Mouse (Mus musculus): Measurements from ENCODE around the gene Ercc6l.
"Not testable (repeated sequence)": the region's sequence is repeated elsewhere in the genome, so short reads cannot be mapped to it uniquely, and the experiment has no call there.

The Ercc6l gene

GRCm38 (mm10) chrX:102156618-102157422 lies at the start of gene Ercc6l:
Ercc6l (minus strand) TSS chrX:102157091.
- peak; percentile 87 for DNase-seq

GRCm38 (mm10) chrX:102190840-102191239 lies 33.9 kb upstream of the Ercc6l start:
- no peak for DNase-seq

DNA sequence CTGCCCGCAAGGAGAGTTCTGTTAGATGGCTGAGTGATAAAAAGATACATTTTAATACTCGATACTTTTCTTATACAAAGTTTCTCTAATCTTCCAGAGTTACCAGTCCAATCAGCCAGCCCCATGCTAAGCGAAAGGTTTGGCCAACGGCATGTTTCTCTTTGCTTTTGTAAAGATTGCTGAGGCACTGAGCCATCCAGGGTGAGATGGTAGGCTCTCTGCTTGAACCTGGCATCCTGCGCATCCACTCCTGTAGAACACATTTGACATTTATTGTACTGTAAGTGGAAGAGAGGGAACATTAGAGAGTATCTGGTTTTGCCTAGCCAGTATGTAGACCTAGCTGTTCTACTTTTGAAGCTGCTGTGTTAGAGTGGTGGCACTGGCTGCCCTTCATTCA lies 32.7 kb upstream of the Ercc6l start:
- DNase-seq = no peak

- peak; percentile 78 for DNase-seq
Observed at GRCm38 (mm10) chrX:102188712-102189497, 32.0 kb upstream of the Ercc6l start, which contains the start of gene Rps4x. Rps4x (minus strand) TSS chrX:102189394.

- DNase-seq = no peak
Observed at GRCm38 (mm10) chrX:102187023-102187699, 30.3 kb upstream of the Ercc6l start.

- no peak for DNase-seq
Observed at GRCm38 (mm10) chrX:102182575-102182974, 25.7 kb upstream of the Ercc6l start.

DNA sequence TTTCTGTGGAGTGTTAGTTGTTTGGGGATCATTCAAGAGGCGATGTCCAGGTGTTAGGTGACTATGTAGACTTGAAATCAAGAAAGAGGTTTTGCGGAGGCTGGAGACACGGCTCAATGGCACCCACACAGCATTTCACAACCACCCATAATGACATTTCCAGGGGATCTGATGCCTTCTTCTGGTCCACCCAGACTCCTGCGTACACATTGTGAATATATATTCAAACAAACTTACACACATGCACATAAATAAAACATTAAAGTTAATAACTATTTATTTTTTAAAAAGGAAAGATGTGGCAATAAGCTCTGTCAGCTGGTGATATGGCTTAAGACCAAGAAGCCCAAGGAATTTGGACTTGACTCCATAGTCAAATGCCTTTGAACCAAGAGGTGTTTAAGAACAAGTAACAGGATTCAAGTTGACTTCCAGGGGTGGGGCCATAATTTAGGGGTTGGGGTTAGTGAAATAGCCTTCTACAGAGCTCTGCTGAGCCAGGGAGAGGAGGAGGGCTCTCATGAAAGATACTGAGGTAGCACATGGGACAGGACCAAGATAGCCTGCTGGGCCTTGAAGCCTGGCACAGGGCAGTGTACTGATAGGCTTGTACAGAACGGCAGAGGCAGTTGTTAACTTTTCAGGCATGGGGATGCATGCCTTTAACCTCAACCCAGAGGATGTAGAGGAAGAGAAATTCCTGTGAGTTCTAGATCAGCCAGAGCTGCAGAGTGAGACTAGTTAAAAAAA lies 18.8 kb upstream of the Ercc6l start:
- no peak for DNase-seq

DNA sequence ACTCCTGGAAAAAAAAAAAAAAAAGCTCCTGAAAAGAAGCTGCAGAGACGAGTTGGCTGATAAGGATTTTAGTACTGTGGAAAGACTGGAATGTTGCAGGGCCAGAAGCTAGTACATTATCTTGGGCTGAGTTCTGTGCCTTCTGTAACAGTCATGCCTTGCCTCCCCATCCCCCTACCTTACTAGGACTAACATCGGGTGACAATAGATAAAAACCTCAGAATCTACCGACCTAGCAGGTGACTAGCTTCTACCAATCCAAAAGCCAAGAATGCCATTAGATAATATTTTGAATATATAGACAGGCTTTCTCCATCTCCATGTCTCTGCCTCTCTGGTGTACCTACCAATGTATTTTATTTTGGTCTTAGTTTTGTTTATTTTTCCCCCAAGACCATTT lies 14.0 kb upstream of the Ercc6l start:
- no peak for DNase-seq

- no peak for DNase-seq
Observed at GRCm38 (mm10) chrX:102170135-102170534, 13.2 kb upstream of the Ercc6l start.

- DNase-seq = no peak
Observed at GRCm38 (mm10) chrX:102169724-102170123, 12.8 kb upstream of the Ercc6l start.

- no peak for DNase-seq
Observed at GRCm38 (mm10) chrX:102166986-102167385, 10.1 kb upstream of the Ercc6l start.

- no peak for DNase-seq
Observed at GRCm38 (mm10) chrX:102166521-102166920, 9.6 kb upstream of the Ercc6l start.

DNA sequence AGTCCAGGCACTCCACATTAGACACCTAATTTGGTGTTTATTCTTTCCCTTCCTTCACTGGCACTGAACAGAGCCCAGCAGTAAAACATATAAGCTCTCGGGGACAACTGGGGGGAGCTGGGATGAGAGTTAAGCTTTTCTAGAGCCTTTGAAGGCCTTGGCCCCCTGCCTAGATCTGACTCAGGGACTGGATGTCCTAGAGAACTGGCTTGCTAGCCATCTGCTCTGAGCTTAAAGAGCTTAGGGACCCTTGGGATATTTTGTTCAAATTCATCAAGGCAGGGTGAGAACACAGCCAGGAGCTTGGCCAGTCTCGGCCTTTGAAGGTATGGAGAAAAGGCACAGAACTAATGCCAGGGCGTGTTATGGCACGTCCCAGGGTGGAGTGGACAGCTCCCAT lies 6.6 kb upstream of the Ercc6l start:
- no peak for DNase-seq

DNA sequence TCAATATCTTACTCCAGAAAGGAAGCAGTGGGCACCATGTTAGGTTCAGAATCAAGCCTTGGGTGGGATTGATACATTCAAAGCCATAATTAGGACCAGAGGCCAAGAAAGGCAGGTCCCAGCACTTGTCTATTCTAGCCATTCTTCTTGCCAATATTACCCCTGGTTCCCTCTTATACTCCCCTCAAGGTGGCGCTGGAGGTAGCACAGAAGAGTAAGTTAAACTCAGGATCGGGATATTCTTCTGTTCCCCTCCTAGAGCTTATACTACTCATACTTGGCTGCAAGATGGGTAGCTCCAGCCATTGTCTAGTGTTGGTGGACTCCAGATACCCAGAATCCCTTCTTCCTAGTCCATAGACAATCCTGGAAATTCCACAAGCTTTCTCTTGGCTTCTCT lies 6.2 kb upstream of the Ercc6l start:
- DNase-seq = no peak

DNA sequence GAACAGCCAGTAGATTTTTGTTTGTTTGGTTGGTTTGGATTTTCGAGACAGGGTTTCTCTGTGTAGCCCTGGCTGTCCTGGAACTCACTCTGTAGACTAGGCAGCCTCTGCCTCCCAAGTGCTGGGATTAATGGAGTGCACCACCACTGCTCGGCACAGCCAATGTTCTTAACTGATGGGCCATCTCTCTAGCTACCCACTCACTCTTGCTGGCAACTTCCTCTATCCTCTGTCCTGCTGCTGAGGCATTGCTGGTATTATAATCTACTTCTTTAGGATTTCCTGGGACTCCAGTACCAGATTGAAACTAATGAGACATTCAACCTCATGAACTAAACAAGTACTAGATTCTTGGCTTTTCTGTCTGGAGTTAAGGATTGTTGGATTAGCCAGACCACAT lies 3.6 kb upstream of the Ercc6l start:
- DNase-seq = no peak

GRCm38 (mm10) chrX:102159778-102160177 lies 2.9 kb upstream of the Ercc6l start:
- no peak for DNase-seq

- no peak for DNase-seq
Observed at GRCm38 (mm10) chrX:102157423-102157791, 516 bp upstream of the Ercc6l start.

- DNase-seq = no peak
Observed at GRCm38 (mm10) chrX:102141157-102141556, 15.7 kb downstream of the Ercc6l start.

DNA sequence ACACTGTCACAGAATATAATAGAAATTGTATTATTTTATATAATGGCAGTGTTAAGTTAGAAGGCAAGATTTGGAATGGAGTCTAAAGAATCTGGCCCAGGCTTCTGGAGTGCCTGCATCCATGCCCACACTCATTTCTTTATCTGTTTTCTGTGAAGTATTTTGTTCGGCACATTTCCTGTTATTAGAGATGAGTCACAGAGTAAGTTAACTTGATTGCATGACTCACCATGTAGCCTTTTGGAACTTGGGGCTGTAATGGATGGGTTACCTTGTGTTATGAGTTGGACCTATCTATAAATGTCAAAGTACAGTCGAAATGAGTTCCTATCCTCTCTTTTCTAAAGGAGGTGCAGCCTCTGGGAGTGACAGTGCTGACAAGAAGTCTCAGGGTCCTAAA lies 35.6 kb downstream of the Ercc6l start:
- no peak for DNase-seq

DNA sequence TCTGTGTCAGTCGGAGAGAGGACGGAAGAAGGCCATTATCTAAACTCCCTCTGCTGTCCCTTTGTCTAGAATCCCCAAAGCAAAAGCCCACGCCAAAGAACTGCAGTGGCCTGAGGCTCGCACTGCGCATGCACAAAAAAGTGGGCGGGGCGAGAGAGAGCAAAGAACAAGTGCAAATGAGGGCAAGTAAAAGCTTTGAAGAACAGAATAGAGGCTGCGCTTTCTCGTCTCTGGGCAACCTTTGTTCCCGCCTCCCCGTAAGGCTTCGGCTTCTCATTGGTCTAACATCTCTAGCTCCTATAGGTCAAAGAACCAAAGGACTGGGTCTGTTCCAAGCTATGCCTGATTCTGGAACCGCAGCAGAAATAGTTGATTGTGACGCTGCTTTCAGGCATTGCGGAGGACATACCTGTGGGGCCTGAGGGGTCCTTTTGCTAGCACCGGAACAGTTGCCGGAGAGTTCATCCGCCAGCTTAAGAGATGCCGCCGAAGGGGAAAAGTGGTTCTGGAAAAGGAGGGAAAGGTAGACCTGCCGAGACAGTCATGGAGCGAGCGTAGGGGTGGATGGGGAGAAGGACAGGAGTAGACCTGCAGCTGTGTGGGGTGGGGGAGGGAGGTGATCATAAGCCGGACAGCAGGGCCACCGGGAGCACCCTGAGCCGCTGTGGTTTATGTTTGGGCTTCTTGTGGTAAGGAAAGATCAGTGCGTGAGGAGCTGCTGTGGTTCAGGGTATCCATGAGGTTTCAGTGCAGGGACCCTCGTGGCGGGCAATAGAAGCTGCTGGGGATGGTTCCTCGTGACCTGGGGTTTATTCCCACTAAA lies 37.6 kb downstream of the Ercc6l start, which contains the start of gene Pin4:
TSS of gene Pin4 (plus strand) at position 406 of the 823 bp plus-strand sequence.
- peak; percentile 87 for DNase-seq

DNA sequence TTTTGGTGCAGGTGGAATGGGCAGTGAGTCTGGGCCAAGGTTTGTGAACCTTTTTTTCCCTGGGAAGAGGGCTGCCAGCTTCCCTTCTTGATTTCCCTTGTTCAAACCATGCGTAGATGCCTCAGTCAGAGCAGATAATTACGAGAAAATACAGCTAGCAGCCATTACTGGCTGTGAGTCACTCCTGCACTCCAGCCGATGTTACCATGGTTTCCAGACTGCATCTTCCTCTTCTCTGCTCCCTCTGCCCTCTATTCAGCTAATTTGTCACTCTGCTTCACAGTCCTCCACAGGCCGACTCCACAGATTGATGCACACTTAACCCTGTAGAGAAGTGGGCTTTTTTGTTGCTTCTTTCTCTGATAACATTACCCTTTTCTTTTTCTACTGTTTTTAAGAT lies 41.2 kb downstream of the Ercc6l start:
- peak; percentile 4 for DNase-seq

- not testable (repeated sequence) for DNase-seq
Observed at GRCm38 (mm10) chrX:102109349-102109748, 47.5 kb downstream of the Ercc6l start.
